Mouse (Mus musculus) midbrain, embryonic 15.5 days (tissue): ENCODE measurements around the gene Naga. TPM values are rescaled to one million over a fixed set of nuclear protein-coding genes. Genes with fewer than 3 reads are reported as not detected.

Experiments
- ATAC-seq: fragments of 200-750 bp; cut with Nextera tagmentation; replicated peaks from 2 replicates; pipeline ENCODE4 v1.8.0; 2017; ENCODE audit warnings: moderate TSS enrichment
- H3K27ac ChIP-seq: fragments of 300-500 bp; sonication (generic); 2 replicates; pipeline ENCODE4 v1.5.1; 2015; ENCODE audit warnings: mild to moderate bottlenecking, inconsistent platforms
- H3K27me3 ChIP-seq: fragments of 300-500 bp; sonication (generic); replicated peaks from 2 replicates; pipeline ENCODE4 v1.6.1; 2015; ENCODE audit warnings: inconsistent platforms
- H3K36me3 ChIP-seq: fragments of 300-500 bp; sonication (generic); replicated peaks from 2 replicates; pipeline ENCODE4 v1.6.1; 2015; ENCODE audit warnings: inconsistent platforms
- H3K4me1 ChIP-seq: fragments of 300-500 bp; sonication (generic); 2 replicates; pipeline ENCODE4 v1.6.1; 2015; ENCODE audit warnings: inconsistent platforms
- H3K4me2 ChIP-seq: fragments of 300-500 bp; sonication (generic); 2 replicates; pipeline ENCODE4 v1.6.1; 2015; ENCODE audit warnings: inconsistent platforms, mild to moderate bottlenecking, moderate library complexity
- H3K4me3 ChIP-seq: fragments of 300-500 bp; sonication (generic); 2 replicates; pipeline ENCODE4 v1.5.1; 2015; ENCODE audit warnings: mild to moderate bottlenecking, inconsistent platforms
- H3K9ac ChIP-seq: fragments of 300-500 bp; sonication (generic); 2 replicates; pipeline ENCODE4 v1.6.1; 2015; ENCODE audit warnings: mild to moderate bottlenecking, inconsistent platforms
- H3K9me3 ChIP-seq: fragments of 300-500 bp; sonication (generic); 2 replicates; pipeline ENCODE4 v1.6.1; 2016; ENCODE audit warnings: inconsistent platforms
- WGBS: fragments of 180-500 bp; shearing (Covaris S2); methylation state at CpG from one replicate; pipeline ENCODE4 v1.1.7; 2015; ENCODE audit warnings: mixed read lengths; 5-methylcytosine and 5-hydroxymethylcytosine counted together
- polyA plus RNA-seq: library from polyadenylated mRNA; unstranded; fragments of >200 nt; fragmentation: Nextera tagmentation; extraction: Ambion mirVana; gene quantifications from 2 replicates; pipeline ENCODE4 v1.2.1, GENCODE M21; 2015

Naga gene
- polyA plus RNA-seq, 1 experiment from 2014 or later = 27.2 TPM

DNA sequence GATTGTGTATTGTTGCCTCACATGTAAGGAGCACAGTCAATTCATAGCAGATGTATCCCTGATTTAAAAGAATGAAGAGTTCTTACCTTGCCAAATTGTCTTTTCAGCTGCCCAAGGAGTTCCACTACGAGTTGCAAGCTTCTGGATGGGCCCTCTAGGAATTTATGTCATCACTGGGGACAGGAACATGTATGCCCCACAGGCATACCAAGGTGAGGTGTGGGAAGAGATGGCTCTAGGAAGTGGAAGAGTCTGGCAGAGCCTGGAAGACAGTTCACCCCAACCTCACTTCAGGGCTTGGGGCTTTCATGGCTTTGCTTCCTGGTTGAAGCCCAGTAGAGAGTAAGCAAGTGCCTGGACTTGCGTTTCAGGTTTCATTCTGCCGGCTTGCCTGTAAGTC, 30.3 kb downstream of the Naga start:
- Histone ChIP-seq H3K4me2 (no peak overlapping the region), H3K27ac (no peak overlapping the region), H3K9ac (no peak overlapping the region), H3K9me3 (no peaks in the 10 kb centered on the region), H3K27me3 (no peaks in the 10 kb centered on the region), H3K36me3 (no peaks in the 10 kb centered on the region), H3K4me1 (no peaks in the 10 kb centered on the region), H3K4me3 (no peak overlapping the region)
- ATAC-seq = no peak
- 77% methylated on average over 3 of the region's 3 CpGs for WGBS

DNA sequence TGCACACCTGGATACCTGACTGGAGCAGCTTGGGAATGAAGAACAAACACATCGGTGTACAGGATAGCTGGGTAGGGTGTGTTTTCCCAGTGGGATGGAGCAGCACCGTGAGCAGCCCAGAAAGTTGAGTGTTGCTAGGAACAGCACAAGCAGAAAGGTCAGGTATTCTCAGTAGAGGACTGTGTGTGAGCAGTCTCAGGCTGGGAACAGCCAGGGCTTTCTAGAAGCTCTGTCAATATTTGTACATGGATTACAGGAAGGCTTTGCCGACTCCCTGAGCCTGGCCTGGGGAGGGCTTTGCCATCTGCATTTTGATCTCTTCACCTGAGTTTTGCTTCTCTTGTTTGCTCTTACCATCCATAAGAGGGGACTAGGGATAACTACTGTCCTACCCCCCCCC, 31.6 kb downstream of the Naga start:
- ATAC-seq = no peak

DNA sequence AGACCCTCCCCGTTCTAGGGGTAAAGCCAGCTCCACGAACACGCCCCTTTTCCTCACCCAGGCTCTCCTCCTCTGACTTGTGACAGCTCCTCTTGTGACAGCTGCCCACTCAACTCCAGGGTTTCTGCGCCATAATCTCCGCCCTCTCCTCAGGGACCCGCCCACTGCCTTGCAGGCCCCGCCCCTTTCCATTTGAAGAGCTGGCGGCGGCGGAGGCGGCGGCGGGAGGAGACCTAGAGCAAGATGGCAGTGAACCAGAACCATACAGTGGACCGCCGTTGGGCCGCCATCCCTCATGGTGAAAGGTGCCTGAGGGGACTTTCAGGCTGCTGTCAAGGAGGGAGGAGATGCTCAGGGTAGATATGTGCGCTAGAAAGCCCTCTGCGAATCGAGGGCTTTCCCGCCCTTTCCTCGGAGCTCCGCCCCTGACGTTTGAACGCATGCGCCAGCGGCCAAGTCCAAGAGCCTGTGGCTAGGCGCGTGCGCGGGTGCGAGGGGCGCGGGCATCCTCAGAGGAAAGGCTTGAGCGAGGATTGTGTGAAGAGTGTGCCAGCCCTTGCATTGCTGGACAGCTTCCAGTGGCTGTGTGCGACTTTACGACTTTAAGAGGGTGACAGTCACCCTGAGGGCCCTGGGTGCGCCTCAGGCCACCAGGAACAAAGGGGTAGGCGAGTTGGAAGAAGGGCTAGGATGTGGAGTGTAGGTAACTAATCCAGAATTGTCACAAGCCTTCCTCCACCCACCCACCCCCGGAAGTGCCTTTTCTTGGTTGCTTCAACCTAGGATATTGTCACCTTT, 39.8 kb downstream of the Naga start, which contains the start of gene Wbp2nl:
Wbp2nl (plus strand) TSS at position 191 of the 798 bp plus-strand sequence.
- ATAC-seq = no peak
- 0 out of 2 replicates have a peak within 1 kb of the TSS, but pooled peaks have one; percentile 8 for H3K4me2 ChIP-seq
- no peaks in the 10 kb centered on the region for H3K9me3 ChIP-seq

More for the DNA sequence above, 31.6 kb downstream of the Naga start:
- H3K27ac ChIP-seq = no peak overlapping the region
- no peaks in the 10 kb centered on the region for H3K27me3 ChIP-seq
- H3K9me3 ChIP-seq = no peaks in the 10 kb centered on the region
- H3K4me1 ChIP-seq = no peaks in the 10 kb centered on the region
- H3K36me3 ChIP-seq = no peaks in the 10 kb centered on the region
- H3K4me2 ChIP-seq = no peak overlapping the region
- WGBS = 80% methylated on average over 3 of the region's 3 CpGs
- no peak overlapping the region for H3K4me3 ChIP-seq
- H3K9ac ChIP-seq = no peak overlapping the region

DNA sequence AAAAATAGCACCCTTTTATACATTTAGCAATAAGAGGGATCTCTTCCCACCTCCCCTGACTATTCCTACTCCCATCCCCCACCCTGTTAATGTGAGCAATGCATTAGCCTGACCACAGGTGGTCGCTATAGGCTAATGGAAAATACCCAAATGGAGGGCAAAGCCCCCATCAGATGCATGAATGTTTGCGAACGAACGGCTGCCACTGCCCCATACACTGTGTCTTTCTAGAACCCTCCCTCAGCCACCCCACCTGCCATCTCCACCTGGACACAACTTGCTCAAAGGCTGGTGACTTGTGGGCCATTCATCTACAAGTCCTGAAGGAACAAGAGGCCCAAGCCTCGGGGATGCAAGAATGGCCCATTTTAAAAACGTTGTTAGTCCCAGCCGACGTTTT, 44.7 kb downstream of the Naga start:
- H3K4me1 ChIP-seq = peaks cover 12% of the 10 kb centered on the region
- H3K36me3 ChIP-seq = peaks cover 24% of the 10 kb centered on the region
- 40% methylated on average over 8 of the region's 8 CpGs for WGBS
- H3K27me3 ChIP-seq = 0 out of 2 replicates have a peak, but pooled peaks cover 2% of the 10 kb centered on the region
- H3K4me2 ChIP-seq = no peak overlapping the region
- no peaks in the 10 kb centered on the region for H3K9me3 ChIP-seq
- no peak overlapping the region for H3K4me3 ChIP-seq
- no peak overlapping the region for H3K9ac ChIP-seq
- peak overlapping the region; percentile 36; the same call in 1 of the 2 replicates for H3K27ac ChIP-seq
- ATAC-seq = peak; percentile 31

More for the DNA sequence above, 39.8 kb downstream of the Naga start, which contains the start of gene Wbp2nl:
- no peaks in the 10 kb centered on the region for H3K36me3 ChIP-seq
- H3K4me1 ChIP-seq = no peaks in the 10 kb centered on the region
- WGBS = 66% methylated on average over 39 of the region's 39 CpGs
- H3K9ac ChIP-seq = no peak within 1 kb of the TSS
- H3K4me3 ChIP-seq = no peak within 1 kb of the TSS
- H3K27me3 ChIP-seq = 0 out of 2 replicates have a peak, but pooled peaks cover 3% of the 10 kb centered on the region
- H3K27ac ChIP-seq = no peak within 1 kb of the TSS

DNA sequence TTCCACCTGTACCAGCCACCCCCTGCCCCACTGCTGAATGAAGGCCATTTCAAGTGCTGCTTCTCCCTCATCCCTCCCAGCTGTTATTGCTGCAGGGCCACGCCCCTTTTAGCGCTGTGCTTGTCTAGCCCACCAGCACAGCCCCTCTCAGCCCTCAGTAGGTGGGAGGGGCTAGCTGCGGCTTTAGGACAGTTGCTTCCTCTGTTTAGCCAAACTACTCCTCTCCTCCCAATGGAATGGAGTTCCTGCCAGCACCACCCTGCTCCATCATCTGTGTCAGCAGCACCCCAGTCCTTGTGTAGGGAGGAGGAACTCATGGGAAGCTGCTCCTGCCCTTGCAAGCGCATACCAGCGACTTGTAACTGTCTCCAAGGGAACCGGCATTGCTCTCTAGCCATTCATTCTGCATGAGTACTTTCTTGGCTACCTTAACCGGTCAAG, 45.4 kb downstream of the Naga start:
- Histone ChIP-seq H3K27ac (peak overlapping the region; percentile 55), H3K4me3 (no peak overlapping the region), H3K27me3 (no peaks in the 10 kb centered on the region), H3K9ac (no peak overlapping the region), H3K36me3 (peaks cover 31% of the 10 kb centered on the region), H3K4me1 (peaks cover 12% of the 10 kb centered on the region), H3K9me3 (no peaks in the 10 kb centered on the region), H3K4me2 (0 out of 2 replicates have a peak overlapping the region, but pooled peaks have one; percentile 3)
- peak; percentile 74 for ATAC-seq
- WGBS = 5% methylated on average over 7 of the region's 7 CpGs

DNA sequence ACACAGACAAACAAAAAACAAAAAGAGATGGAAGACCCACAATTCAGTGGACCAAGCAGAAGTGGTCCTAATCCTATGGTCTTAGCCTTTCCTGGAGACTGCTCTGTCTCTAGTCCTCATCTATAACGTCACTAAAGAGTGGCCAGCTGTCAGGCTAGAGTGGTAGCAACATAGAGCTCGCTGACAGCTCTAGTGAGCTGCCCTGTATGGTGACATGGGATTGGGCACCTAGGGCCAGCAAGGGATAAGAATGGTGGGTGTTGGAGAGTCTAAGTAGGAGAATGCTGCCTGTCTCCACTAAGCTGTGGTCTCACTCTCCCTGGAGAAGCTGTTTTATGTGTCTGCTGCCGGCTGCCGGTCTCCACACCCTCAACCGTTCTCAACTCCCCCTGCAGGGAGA, 45.9 kb downstream of the Naga start:
- peak; percentile 29 for ATAC-seq
- H3K4me1 ChIP-seq = peaks cover 12% of the 10 kb centered on the region
- 9% methylated on average over 5 of the region's 5 CpGs for WGBS
- H3K4me2 ChIP-seq = 0 out of 2 replicates have a peak overlapping the region, but pooled peaks have one; percentile 3
- no peaks in the 10 kb centered on the region for H3K27me3 ChIP-seq
- H3K4me3 ChIP-seq = no peak overlapping the region
- H3K9me3 ChIP-seq = no peaks in the 10 kb centered on the region
- peaks cover 34% of the 10 kb centered on the region for H3K36me3 ChIP-seq
- peak overlapping the region; percentile 55 for H3K27ac ChIP-seq
- H3K9ac ChIP-seq = no peak overlapping the region

DNA sequence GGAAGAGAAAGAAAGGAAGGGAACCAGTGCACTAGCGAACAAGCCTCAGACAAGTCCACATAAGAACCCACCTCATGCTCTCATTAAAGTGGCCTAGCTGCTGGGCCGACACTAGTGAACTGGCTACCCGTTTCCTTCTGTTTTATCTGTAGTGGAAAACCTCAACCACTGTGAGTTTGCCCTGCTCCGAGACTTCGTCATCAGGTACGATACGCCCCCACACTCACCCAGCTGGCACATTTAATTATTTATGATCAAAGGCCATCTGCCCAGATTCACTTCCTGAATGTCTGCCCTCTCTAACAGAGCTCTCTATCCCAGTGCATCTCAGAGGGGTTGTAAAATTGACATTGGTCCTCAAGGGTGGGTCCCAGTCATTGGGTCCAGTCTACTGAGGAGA, 48.5 kb downstream of the Naga start:
- H3K27ac ChIP-seq = no peak overlapping the region
- peaks cover 57% of the 10 kb centered on the region for H3K36me3 ChIP-seq
- 84% methylated on average over 7 of the region's 7 CpGs for WGBS
- H3K27me3 ChIP-seq = no peaks in the 10 kb centered on the region
- H3K4me2 ChIP-seq = no peak overlapping the region
- no peaks in the 10 kb centered on the region for H3K9me3 ChIP-seq
- no peak overlapping the region for H3K4me3 ChIP-seq
- peaks cover 12% of the 10 kb centered on the region for H3K4me1 ChIP-seq
- no peak for ATAC-seq
- no peak overlapping the region for H3K9ac ChIP-seq

DNA sequence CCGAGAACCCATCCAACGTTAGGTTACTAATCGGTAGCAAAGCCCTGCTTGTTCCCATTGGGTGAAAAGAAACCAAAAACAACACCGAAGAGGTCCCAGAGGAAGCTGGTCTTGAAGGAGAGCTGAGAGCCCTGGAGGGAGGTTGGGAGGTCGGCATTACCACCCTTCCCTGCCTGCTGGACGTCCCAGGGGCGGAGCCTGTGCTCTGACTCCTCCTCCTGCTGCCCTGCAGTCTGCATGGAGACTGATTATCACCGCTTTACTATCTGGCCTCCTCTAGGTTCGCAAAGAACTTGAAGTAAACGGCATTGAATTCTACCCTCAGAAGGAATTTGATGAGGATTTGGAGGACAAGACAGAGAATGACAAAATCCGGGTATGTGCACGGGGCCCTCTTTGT, 52.6 kb downstream of the Naga start:
- 68% methylated on average over 12 of the region's 12 CpGs for WGBS
- Histone ChIP-seq H3K9me3 (no peaks in the 10 kb centered on the region), H3K4me2 (no peak overlapping the region), H3K4me1 (no peaks in the 10 kb centered on the region), H3K27ac (no peak overlapping the region), H3K27me3 (no peaks in the 10 kb centered on the region), H3K9ac (no peak overlapping the region), H3K4me3 (no peak overlapping the region), H3K36me3 (peaks cover 82% of the 10 kb centered on the region)
- ATAC-seq = no peak

DNA sequence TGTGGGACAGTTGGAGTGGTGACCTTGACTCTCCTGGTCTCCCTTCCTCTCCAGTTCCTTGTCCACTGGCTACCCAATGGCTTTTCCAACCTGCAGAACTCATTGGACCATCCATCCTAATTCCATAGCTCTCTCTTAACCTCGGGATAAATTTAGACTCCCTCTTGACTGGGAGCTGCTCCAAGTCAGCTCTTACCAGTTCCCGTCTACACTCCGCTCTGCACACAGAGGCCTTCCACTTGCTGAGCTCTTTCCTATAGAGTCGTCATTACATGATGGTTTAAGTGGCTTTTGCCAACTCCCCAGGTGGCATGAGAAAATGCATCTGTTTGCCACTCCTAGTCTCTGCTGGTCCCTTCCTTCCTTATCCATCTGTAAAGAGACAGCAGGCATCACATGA, 58.1 kb downstream of the Naga start:
- no peak for ATAC-seq
- no peak overlapping the region for H3K4me2 ChIP-seq
- WGBS = 75% methylated on average over 4 of the region's 4 CpGs
- peaks cover 42% of the 10 kb centered on the region for H3K36me3 ChIP-seq
- no peak overlapping the region for H3K9ac ChIP-seq
- H3K27me3 ChIP-seq = no peaks in the 10 kb centered on the region
- H3K9me3 ChIP-seq = no peaks in the 10 kb centered on the region
- H3K27ac ChIP-seq = no peak overlapping the region
- peaks cover 29% of the 10 kb centered on the region for H3K4me1 ChIP-seq
- H3K4me3 ChIP-seq = no peak overlapping the region

Other genes with a start within 250 kb of the Naga start
- 12.2 and 12.7 TPM in 2 replicates for gene Ccdc134, start 211.0 kb downstream of the Naga start, polyA plus RNA-seq
- 220 and 224 TPM in 2 replicates for gene Srebf2, start 191.7 kb downstream of the Naga start, polyA plus RNA-seq
- gene Shisa8, start 126.1 kb downstream of the Naga start, polyA plus RNA-seq = 1.1 and 1.5 TPM in 2 replicates
- 0.08 and 0.26 TPM in 2 replicates for gene Tnfrsf13c, start 114.6 kb downstream of the Naga start, polyA plus RNA-seq
- gene Cenpm, start 94.2 kb downstream of the Naga start, polyA plus RNA-seq = 10.7 and 13.6 TPM in 2 replicates
- gene 1500009C09Rik, start 86.5 kb downstream of the Naga start, polyA plus RNA-seq = 22.6 and 24.0 TPM in 2 replicates
- 454 and 479 TPM in 2 replicates for gene Sept3, start 64.0 kb downstream of the Naga start, polyA plus RNA-seq
- gene Wbp2nl, start 40.0 kb downstream of the Naga start, polyA plus RNA-seq = not detected in 2 replicates
- 1.2 and 1.5 TPM in 2 replicates for gene Pheta2, start within 50 bp of the Naga start, polyA plus RNA-seq
- 322 and 335 TPM in 2 replicates for gene Smdt1, start within 50 bp of the Naga start, polyA plus RNA-seq
- gene Ndufa6, start 15.4 kb upstream of the Naga start, polyA plus RNA-seq = 309 and 330 TPM in 2 replicates
- gene Cyp2d22, start 41.3 kb upstream of the Naga start, polyA plus RNA-seq = 1.7 and 2.0 TPM in 2 replicates
- gene Cyp2d11, start 55.1 kb upstream of the Naga start, polyA plus RNA-seq = not detected in 2 replicates
- 0.34 TPM in 1 of 2 replicates, not detected in the other for gene Cyp2d10, start 68.3 kb upstream of the Naga start, polyA plus RNA-seq
- gene Cyp2d9, start 94.5 kb upstream of the Naga start, polyA plus RNA-seq = not detected in 2 replicates
- not detected in 2 replicates for gene Cyp2d12, start 216.1 kb upstream of the Naga start, polyA plus RNA-seq